Mouse (Mus musculus): ENCODE data around the gene Gm10130. TPM values are rescaled to one million over a fixed set of nuclear protein-coding genes. Genes with fewer than 3 reads are reported as not detected.
"Not testable (repeated sequence)": the region's sequence is repeated elsewhere in the genome, so short reads cannot be mapped to it uniquely, and the experiment has no call there.

Gene Gm10130
- 1.2 and 1.3 TPM in 2 replicates for polyA plus RNA-seq (2015; fragmentation: Nextera tagmentation; extraction: Ambion mirVana)

GRCm38 (mm10) chr2:150323402-150323801 lies at the start of gene Gm10130:
Gene Gm10130, plus strand, starts transcription at chr2:150323702.
- Histone ChIP-seq H3K36me3 (peaks cover 40% of the 10 kb centered on the region), H3K27me3 (no peaks in the 10 kb centered on the region), H3K4me2 (no peak within 1 kb of the TSS), H3K9ac (no peak within 1 kb of the TSS), H3K4me1 (replicated peaks) (no peaks in the 10 kb centered on the region), H3K4me3 (replicated peaks) (no peak within 1 kb of the TSS), H3K27ac (no peak within 1 kb of the TSS), H3K9me3 (replicated peaks) (no peaks in the 10 kb centered on the region)
- ATAC-seq (ENCODE audit: low read depth), result no peak
- WGBS (ENCODE audit: insufficient replicate concordance), result 74% methylated on average over 5 of the region's 5 CpGs
- no peak for DNase-seq

DNA sequence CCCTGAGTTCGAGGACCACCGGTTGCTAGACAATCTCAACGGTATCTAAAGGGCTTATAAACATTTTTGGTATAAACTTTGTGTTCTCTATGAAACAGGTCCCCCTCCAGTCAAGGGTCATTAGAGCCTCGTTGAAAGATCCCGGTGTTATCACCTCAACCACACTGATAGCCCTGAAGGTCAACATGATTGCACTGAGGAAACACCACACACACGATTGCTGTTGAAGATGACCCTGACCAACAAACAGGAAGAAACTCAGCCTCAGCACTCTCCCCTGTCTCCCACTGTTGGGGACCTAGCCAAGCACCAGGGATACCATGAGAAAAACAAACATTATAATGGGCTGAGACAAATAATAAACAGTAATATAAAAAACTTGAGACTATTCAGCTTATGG lies 29.8 kb upstream of the Gm10130 start:
- no peaks in the 10 kb centered on the region for H3K9me3 ChIP-seq (replicated peaks)
- no peak overlapping the region for H3K4me3 ChIP-seq (replicated peaks)
- H3K9ac ChIP-seq, result no peak overlapping the region
- no peaks in the 10 kb centered on the region for H3K27me3 ChIP-seq
- H3K27ac ChIP-seq, result no peak overlapping the region
- DNase-seq (no peak), ATAC-seq (ENCODE audit: low read depth) (no peak)
- H3K36me3 ChIP-seq, result no peaks in the 10 kb centered on the region
- 57% methylated on average over 6 of the region's 6 CpGs for WGBS (ENCODE audit: insufficient replicate concordance)
- H3K4me1 ChIP-seq (replicated peaks), result no peaks in the 10 kb centered on the region
- H3K4me2 ChIP-seq, result no peak overlapping the region

GRCm38 (mm10) chr2:150299096-150299495 lies 24.4 kb upstream of the Gm10130 start:
- DNase-seq (no peak), ATAC-seq (ENCODE audit: low read depth) (no peak)
- H3K27ac ChIP-seq, result no peak overlapping the region
- no peaks in the 10 kb centered on the region for H3K36me3 ChIP-seq
- whole genome bisulfite sequencing (ENCODE audit: insufficient replicate concordance), result 45% methylated on average over 1 of the region's 1 CpGs
- H3K4me2 ChIP-seq, result no peak overlapping the region
- H3K4me1 ChIP-seq (replicated peaks), result no peaks in the 10 kb centered on the region
- H3K4me3 ChIP-seq (replicated peaks), result no peak overlapping the region
- no peak overlapping the region for H3K9ac ChIP-seq
- H3K27me3 ChIP-seq, result no peaks in the 10 kb centered on the region
- no peaks in the 10 kb centered on the region for H3K9me3 ChIP-seq (replicated peaks)

DNA sequence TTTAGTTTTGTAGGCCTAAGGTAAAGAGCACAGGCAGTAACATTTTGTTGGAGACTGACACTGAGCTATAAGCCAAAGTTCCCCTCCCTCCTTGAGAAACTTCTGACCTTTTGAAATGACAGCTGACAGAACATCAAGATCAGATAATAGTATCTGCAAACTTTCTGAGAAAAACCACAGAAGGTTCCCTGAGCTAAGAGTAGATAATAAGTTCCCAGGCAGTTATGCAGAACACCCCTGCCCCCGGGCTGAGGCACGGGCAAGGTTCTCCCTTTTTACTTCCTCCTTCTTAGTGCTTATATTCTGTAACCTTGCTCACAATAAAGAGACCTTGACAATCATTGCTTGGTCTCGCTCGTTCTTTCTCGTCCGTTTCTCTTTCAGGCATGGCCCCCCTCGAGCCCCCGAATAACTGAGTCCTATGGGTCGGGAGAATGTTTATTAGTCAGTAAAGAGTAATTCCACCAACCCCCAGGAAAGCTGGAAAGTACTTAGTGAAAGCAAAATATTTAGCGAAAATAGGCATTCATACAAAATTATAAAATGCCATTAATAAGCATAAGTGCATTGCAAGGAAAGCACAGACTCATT lies 16.2 kb upstream of the Gm10130 start:
- H3K36me3 ChIP-seq, result no peaks in the 10 kb centered on the region
- 54% methylated on average over 10 of the region's 10 CpGs for WGBS (ENCODE audit: insufficient replicate concordance)
- H3K4me3 ChIP-seq (replicated peaks), result no peak overlapping the region
- no peak overlapping the region for H3K4me2 ChIP-seq
- no peak overlapping the region for H3K27ac ChIP-seq
- ATAC-seq (ENCODE audit: low read depth) (no peak), DNase-seq (no peak)
- H3K4me1 ChIP-seq (replicated peaks), result 0 out of 2 replicates have a peak, but pooled peaks cover 5% of the 10 kb centered on the region
- no peaks in the 10 kb centered on the region for H3K9me3 ChIP-seq (replicated peaks)
- no peaks in the 10 kb centered on the region for H3K27me3 ChIP-seq
- no peak overlapping the region for H3K9ac ChIP-seq

DNA sequence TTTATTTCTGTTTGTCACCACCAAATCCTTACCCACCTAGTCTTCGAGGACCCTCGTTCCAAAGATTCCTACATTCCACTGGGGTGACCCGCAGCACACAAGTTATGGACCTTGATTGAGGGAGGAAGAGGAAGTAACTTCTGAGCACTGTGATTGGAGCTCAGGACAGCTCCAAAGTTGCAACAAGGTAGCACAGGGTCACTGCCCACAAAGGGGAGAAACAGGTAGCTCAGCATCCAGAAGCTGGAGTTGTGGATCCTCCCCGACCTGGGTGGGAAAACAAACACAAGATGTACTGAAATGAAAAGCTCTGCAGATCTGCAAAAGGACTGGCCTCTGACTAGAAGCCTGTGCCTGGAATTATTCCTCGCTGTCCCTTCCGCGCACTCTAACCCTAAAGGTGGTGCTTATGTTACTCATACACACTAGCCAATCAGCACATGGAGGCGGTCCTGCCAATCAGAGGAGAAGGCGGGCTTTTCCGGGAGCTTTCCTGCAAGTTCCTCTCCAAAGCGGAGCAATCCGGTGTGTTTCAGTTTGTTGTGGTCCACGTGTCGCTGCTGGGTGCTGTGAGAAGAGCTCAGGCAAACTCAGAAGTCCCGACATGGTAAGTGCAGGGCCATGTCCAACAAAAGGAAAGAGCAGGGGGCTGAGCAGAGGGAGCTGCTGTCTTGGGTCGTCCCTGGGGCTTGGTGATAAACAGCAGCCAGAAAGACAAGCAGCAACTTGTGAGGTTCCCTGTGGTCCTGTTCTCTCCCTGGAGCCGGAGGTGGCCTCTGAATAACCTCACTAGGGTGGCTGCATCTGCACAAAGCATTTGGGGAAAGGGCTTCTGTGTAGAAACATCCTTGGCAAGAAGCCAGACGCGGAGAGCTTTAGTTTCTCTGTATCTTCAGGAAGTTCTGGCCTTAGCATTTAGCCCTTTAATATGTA lies 12.3 kb upstream of the Gm10130 start:
- peak; percentile 80 for DNase-seq
- not testable (repeated sequence) for H3K9me3 ChIP-seq (replicated peaks); H3K27me3 ChIP-seq; H3K36me3 ChIP-seq; H3K4me1 ChIP-seq (replicated peaks)
- WGBS (ENCODE audit: insufficient replicate concordance), result 5% methylated on average over 19 of the region's 19 CpGs
- Histone ChIP-seq H3K4me2 (peak overlapping the region; percentile 69), H3K27ac (peak overlapping the region; percentile 32; the same call in 1 of the 2 replicates), H3K9ac (peak overlapping the region; percentile 71), H3K4me3 (replicated peaks) (peak overlapping the region; percentile 66)
- peak; percentile 98 for ATAC-seq (ENCODE audit: low read depth)

GRCm38 (mm10) chr2:150316140-150316539 lies 7.4 kb upstream of the Gm10130 start:
- H3K36me3 ChIP-seq, result peaks cover 24% of the 10 kb centered on the region
- H3K4me2 ChIP-seq, result no peak overlapping the region
- no peak overlapping the region for H3K27ac ChIP-seq
- no peak for ATAC-seq (ENCODE audit: low read depth)
- no peaks in the 10 kb centered on the region for H3K27me3 ChIP-seq
- no peaks in the 10 kb centered on the region for H3K4me1 ChIP-seq (replicated peaks)
- no peak overlapping the region for H3K9ac ChIP-seq
- DNase-seq, result no peak
- H3K9me3 ChIP-seq (replicated peaks), result no peaks in the 10 kb centered on the region
- H3K4me3 ChIP-seq (replicated peaks), result no peak overlapping the region

- 72% methylated on average over 1 of the region's 1 CpGs for WGBS (ENCODE audit: insufficient replicate concordance)
- DNase-seq, result no peak
Measured at GRCm38 (mm10) chr2:150318973-150319372, 4.5 kb upstream of the Gm10130 start.

DNA sequence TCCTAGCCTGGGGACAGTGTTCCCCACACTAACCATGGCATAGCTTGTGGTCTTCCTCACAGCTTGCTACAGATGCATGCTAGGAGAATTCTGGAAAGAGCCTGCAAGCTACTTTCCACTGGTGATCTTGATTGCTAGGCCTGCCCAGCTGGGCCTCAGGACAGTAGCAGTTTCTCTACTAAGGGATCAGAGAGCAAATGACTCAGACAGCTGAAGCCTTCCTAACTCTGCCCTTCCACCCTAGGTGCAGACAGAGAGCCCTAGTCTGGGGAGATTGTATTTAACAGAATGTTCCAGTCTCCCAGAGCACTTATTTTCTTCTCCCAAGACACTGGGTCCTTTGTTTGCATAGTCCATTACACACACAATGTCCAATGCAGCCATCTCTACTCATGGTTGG lies 33.6 kb downstream of the Gm10130 start:
- not testable (repeated sequence) for H3K9ac ChIP-seq; H3K27ac ChIP-seq; H3K36me3 ChIP-seq; DNase-seq; H3K4me3 ChIP-seq (replicated peaks); ATAC-seq (ENCODE audit: low read depth); H3K4me2 ChIP-seq; H3K9me3 ChIP-seq (replicated peaks); H3K4me1 ChIP-seq (replicated peaks); H3K27me3 ChIP-seq

More at GRCm38 (mm10) chr2:150318973-150319372, 4.5 kb upstream of the Gm10130 start:
- H3K27me3 ChIP-seq, result no peaks in the 10 kb centered on the region
- H3K4me1 ChIP-seq (replicated peaks), result no peaks in the 10 kb centered on the region
- no peak overlapping the region for H3K4me3 ChIP-seq (replicated peaks)
- no peak overlapping the region for H3K9ac ChIP-seq
- no peak overlapping the region for H3K4me2 ChIP-seq
- no peak overlapping the region for H3K27ac ChIP-seq
- peaks cover 36% of the 10 kb centered on the region for H3K36me3 ChIP-seq
- H3K9me3 ChIP-seq (replicated peaks), result no peaks in the 10 kb centered on the region
- ATAC-seq (ENCODE audit: low read depth), result no peak

DNA sequence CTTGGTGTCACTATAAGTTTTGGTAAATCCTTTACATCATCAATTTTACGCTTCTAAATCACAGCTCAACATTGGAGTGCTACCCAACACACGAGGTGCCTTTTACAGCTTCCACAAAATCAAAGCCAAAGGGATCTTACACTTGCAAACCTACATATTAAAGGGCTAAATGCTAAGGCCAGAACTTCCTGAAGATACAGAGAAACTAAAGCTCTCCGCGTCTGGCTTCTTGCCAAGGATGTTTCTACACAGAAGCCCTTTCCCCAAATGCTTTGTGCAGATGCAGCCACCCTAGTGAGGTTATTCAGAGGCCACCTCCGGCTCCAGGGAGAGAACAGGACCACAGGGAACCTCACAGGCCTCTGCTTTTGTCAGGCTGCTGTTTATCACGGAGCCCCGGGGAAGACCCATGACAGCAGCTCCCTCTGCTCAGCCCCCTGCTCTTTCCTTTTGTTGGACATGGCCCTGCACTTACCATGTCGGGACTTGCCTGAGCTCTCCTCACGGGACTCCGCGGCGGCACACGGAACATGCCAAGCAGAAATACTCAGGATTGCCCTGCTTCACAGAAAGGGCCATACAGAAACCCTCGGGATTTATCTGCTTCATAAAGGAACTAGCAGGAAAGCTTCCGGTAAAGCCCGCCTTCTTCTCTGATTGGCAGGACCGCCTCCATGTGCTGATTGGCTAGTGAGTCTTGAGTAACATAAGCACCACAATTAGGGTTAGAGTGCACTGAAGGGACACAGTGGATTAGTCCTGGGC lies 38.8 kb downstream of the Gm10130 start, which contains the start of gene 3300002I08Rik:
Gene 3300002I08Rik (minus strand): TSS at position 653 of the 765 bp plus-strand sequence.
- not testable (repeated sequence) for H3K27me3 ChIP-seq; H3K4me1 ChIP-seq (replicated peaks); H3K9me3 ChIP-seq (replicated peaks); H3K36me3 ChIP-seq; H3K27ac ChIP-seq
- Histone ChIP-seq H3K4me3 (replicated peaks) (peak within 1 kb of the TSS; percentile 63), H3K9ac (peak within 1 kb of the TSS; percentile 64), H3K4me2 (peak within 1 kb of the TSS; percentile 58)
- ATAC-seq (ENCODE audit: low read depth) (peak; percentile 99), DNase-seq (peak; percentile 58)
- 7% methylated on average over 17 of the region's 17 CpGs for WGBS (ENCODE audit: insufficient replicate concordance)

GRCm38 (mm10) chr2:150362878-150363229 lies 39.4 kb downstream of the Gm10130 start:
- 10% methylated on average over 4 of the region's 4 CpGs for WGBS (ENCODE audit: insufficient replicate concordance)
- H3K27me3 ChIP-seq, result no peaks in the 10 kb centered on the region
- H3K36me3 ChIP-seq, result no peaks in the 10 kb centered on the region
- no peaks in the 10 kb centered on the region for H3K9me3 ChIP-seq (replicated peaks)
- H3K4me3 ChIP-seq (replicated peaks), result peak overlapping the region; percentile 63
- H3K4me2 ChIP-seq, result peak overlapping the region; percentile 58
- no peak overlapping the region for H3K27ac ChIP-seq
- peak overlapping the region; percentile 64 for H3K9ac ChIP-seq
- ATAC-seq (ENCODE audit: low read depth), result peak; percentile 48; the same call in 1 of the 2 replicates
- DNase-seq, result no peak
- H3K4me1 ChIP-seq (replicated peaks), result peaks cover 3% of the 10 kb centered on the region; the same call in 1 of the 2 replicates

DNA sequence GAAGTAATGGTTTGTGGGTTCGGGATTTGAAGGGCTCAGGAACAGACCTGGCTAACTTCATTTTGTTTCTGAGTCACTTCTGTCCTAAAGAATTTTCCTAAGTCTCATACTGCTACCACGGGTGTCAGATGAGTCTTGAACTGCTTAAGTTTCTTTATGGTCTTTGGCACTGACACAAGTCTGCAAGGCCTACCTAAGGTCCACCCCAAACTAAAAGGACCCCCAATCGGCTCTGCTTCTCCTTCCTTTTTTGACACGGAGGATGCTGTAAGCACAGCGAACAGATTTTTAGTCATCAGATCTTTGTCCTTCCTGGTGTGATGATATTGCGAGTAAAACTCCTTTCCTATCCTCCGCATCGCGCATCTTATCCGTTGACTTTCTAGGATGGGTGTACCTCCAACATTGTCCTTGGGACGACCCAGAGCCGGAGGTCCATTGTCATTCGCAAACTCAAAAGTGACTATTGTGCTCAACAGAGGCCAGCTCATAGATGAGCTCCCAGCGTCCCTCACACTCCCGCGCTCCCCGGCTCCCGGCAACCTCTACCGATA lies 62.1 kb downstream of the Gm10130 start:
- H3K27me3 ChIP-seq; H3K4me1 ChIP-seq (replicated peaks); H3K4me2 ChIP-seq; ATAC-seq (ENCODE audit: low read depth); H3K27ac ChIP-seq; H3K9ac ChIP-seq; H3K4me3 ChIP-seq (replicated peaks); DNase-seq; H3K36me3 ChIP-seq; H3K9me3 ChIP-seq (replicated peaks): not testable (repeated sequence)
- 85% methylated on average over 19 of the region's 19 CpGs for WGBS (ENCODE audit: insufficient replicate concordance)
